Mouse (Mus musculus) intestine, embryonic 14.5 days (tissue): ENCODE measurements around the gene Rnase11. TPM values are rescaled to one million over a fixed set of nuclear protein-coding genes. Genes with fewer than 3 reads are reported as not detected.

Source experiments
- ATAC-seq: fragments of 200-750 bp; cut with Nextera tagmentation; replicated peaks from 2 replicates; pipeline ENCODE4 v1.8.0; 2017; ENCODE audit warnings: low read depth, moderate number of reproducible peaks, moderate TSS enrichment, moderate library complexity; ENCODE audit not compliant: low FRiP score, low TSS enrichment
- DNase-seq: peaks from one replicate; pipeline ENCODE4 v3.0.0-alpha.2; 2018; ENCODE audit warnings: low spot score
- H3K27ac ChIP-seq: fragments of 300-500 bp; sonication (generic); 2 replicates; pipeline ENCODE4 v1.5.1; 2014; ENCODE audit warnings: low read depth, mild to moderate bottlenecking, control low read depth
- H3K27me3 ChIP-seq: fragments of 300-500 bp; sonication (generic); replicated peaks from 2 replicates; pipeline ENCODE4 v1.6.1; 2014; ENCODE audit warnings: low read length, control low read depth; ENCODE audit not compliant: control insufficient read depth, insufficient read depth
- H3K36me3 ChIP-seq: fragments of 300-500 bp; sonication (generic); 2 replicates; pipeline ENCODE4 v1.6.1; 2014; ENCODE audit warnings: low read length, control low read depth; ENCODE audit not compliant: control insufficient read depth, insufficient read depth
- H3K4me1 ChIP-seq: fragments of 300-500 bp; sonication (generic); replicated peaks from 2 replicates; pipeline ENCODE4 v1.6.1; 2014; ENCODE audit warnings: low read length, control low read depth, mixed read lengths; ENCODE audit not compliant: control insufficient read depth, insufficient read depth
- H3K4me2 ChIP-seq: fragments of 300-500 bp; sonication (generic); 2 replicates; pipeline ENCODE4 v1.6.1; 2014; ENCODE audit warnings: low read length
- H3K4me3 ChIP-seq: fragments of 300-500 bp; sonication (generic); 2 replicates; pipeline ENCODE4 v1.5.1; 2014; ENCODE audit warnings: low read depth, low read length, control low read depth, mixed read lengths
- H3K9ac ChIP-seq: fragments of 300-500 bp; sonication (generic); 2 replicates; pipeline ENCODE4 v1.6.1; 2014; ENCODE audit warnings: mild to moderate bottlenecking, low read length
- H3K9me3 ChIP-seq: fragments of 300-500 bp; sonication (generic); 2 replicates; pipeline ENCODE4 v1.6.1; 2016; ENCODE audit warnings: low read length, control low read depth; ENCODE audit not compliant: control insufficient read depth
- WGBS: fragments of 180-500 bp; shearing (Covaris S2); extraction: QIAGEN DNeasy Blood & Tissue Kit; methylation state at CpG from one replicate; pipeline ENCODE4 v1.1.7; 2014; 5-methylcytosine and 5-hydroxymethylcytosine counted together
- polyA plus RNA-seq: library from polyadenylated mRNA; unstranded; fragments of >200 nt; fragmentation: Nextera tagmentation; extraction: Ambion mirVana; gene quantifications from 2 replicates; pipeline ENCODE4 v1.2.1, GENCODE M21; 2014

The Rnase11 gene
- polyA plus RNA-seq, 1 experiment from 2014 or later, result not detected

DNA sequence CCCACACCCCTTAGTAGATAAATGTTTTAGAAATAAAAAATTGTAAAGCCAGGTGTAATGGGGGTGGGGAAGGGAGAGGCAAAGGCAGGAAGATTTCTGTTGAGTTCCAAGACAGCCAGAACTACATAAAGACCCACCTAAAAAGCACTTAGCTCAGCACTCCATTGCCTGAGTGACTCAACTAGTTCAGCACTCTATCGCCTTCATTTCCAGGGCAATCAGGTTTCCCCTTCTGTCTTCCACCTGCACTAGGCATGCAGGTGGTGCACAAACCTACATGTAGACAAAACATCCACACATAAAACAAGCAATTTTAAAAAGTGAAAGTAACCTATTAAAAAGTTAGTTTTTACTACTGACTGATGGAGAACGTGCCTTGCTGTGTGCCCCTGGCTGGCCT is 35.1 kb upstream of the Rnase11 start:
- Histone ChIP-seq H3K4me2 (no peak overlapping the region), H3K27ac (no peak overlapping the region), H3K4me1 (no peaks in the 10 kb centered on the region; the same call in 1 of the 2 replicates), H3K27me3 (no peaks in the 10 kb centered on the region), H3K4me3 (no peak overlapping the region), H3K9ac (no peak overlapping the region), H3K9me3 (no peaks in the 10 kb centered on the region), H3K36me3 (no peaks in the 10 kb centered on the region)
- ATAC-seq, result no peak
- no peak for DNase-seq
- WGBS, result 66% methylated on average over 2 of the region's 2 CpGs

- no peaks in the 10 kb centered on the region for H3K36me3 ChIP-seq
- WGBS, result 13% methylated on average over 7 of the region's 7 CpGs
- H3K4me3 ChIP-seq, result peak overlapping the region; percentile 55
- no peaks in the 10 kb centered on the region for H3K27me3 ChIP-seq
- peak overlapping the region; percentile 64 for H3K4me2 ChIP-seq
- no peak overlapping the region for H3K27ac ChIP-seq
- ATAC-seq (no peak), DNase-seq (no peak)
- no peaks in the 10 kb centered on the region for H3K9me3 ChIP-seq
- H3K9ac ChIP-seq, result no peak overlapping the region
- no peaks in the 10 kb centered on the region; the same call in 1 of the 2 replicates for H3K4me1 ChIP-seq
Measured at GRCm38 (mm10) chr14:51083805-51084204, 33.8 kb upstream of the Rnase11 start.

DNA sequence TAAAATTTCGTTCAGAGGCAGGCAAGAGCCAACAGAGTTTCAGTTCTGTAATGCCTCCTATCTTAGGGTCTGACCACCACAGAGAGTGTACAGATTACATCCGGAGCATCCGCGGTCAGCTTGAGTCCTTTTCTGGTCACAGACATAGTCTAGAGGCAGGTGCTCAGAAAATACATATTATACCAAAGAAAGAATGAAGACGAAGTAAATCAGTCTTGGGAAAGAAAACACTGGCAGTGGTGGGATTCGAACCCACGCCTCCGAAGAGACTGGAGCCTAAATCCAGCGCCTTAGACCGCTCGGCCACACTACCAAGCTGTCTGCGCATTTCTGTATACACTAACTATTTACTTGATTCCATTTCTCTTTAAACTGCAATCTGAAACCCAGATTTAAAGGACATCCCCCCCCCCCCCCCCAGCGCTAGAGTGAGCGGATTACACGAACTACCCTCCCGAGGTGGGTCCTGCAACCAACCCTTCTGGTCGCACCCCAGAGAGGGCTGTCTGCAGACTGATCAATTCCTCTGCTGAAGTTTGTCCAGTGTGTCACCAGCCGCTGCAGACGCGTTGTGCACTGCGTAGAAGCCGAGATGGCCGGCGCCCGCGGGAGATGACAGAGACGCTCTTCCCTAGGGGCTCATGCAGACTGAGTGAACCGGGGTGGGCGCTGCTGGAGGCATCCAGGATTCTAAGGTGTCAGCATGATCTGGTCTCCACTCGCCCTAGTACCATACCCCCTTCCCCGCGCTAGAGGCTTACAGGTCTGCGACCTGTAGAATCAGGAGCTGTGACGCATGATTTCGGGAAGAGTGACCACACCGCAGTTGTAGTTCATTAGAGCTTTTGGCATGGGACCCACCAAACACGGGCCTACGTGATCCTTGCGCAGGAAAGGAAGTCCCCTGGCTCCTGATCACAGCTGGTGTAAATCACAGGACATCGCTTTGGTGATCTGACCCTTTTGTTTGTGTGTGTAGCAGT is 32.9 kb upstream of the Rnase11 start:
- Histone ChIP-seq H3K36me3 (no peaks in the 10 kb centered on the region), H3K4me2 (peak overlapping the region; percentile 64), H3K4me1 (no peaks in the 10 kb centered on the region; the same call in 1 of the 2 replicates), H3K27me3 (no peaks in the 10 kb centered on the region), H3K9me3 (no peaks in the 10 kb centered on the region), H3K4me3 (peak overlapping the region; percentile 55), H3K9ac (peak overlapping the region; percentile 28), H3K27ac (no peak overlapping the region)
- WGBS, result 3% methylated on average over 37 of the region's 40 CpGs
- peak; percentile 80 for DNase-seq
- ATAC-seq, result peak; percentile 67

GRCm38 (mm10) chr14:51081035-51081434 is 31.1 kb upstream of the Rnase11 start:
- H3K9ac ChIP-seq, result no peak overlapping the region
- WGBS, result 82% methylated on average over 2 of the region's 2 CpGs
- no peaks in the 10 kb centered on the region for H3K27me3 ChIP-seq
- no peak overlapping the region for H3K27ac ChIP-seq
- no peak for DNase-seq
- no peak overlapping the region for H3K4me3 ChIP-seq
- no peaks in the 10 kb centered on the region for H3K9me3 ChIP-seq
- H3K4me2 ChIP-seq, result no peak overlapping the region
- H3K4me1 ChIP-seq, result no peaks in the 10 kb centered on the region; the same call in 1 of the 2 replicates
- peak; percentile 36; the same call in 1 of the 2 replicates for ATAC-seq
- no peaks in the 10 kb centered on the region for H3K36me3 ChIP-seq

- H3K27ac ChIP-seq, result no peak overlapping the region
- no peaks in the 10 kb centered on the region; the same call in 1 of the 2 replicates for H3K4me1 ChIP-seq
- ATAC-seq (no peak), DNase-seq (no peak)
- no peak overlapping the region for H3K9ac ChIP-seq
- H3K4me3 ChIP-seq, result no peak overlapping the region
- WGBS, result 97% methylated on average over 1 of the region's 1 CpGs
- H3K4me2 ChIP-seq, result no peak overlapping the region
- no peaks in the 10 kb centered on the region for H3K27me3 ChIP-seq
- H3K9me3 ChIP-seq, result no peaks in the 10 kb centered on the region
- H3K36me3 ChIP-seq, result no peaks in the 10 kb centered on the region
Measured at GRCm38 (mm10) chr14:51079180-51079579, 29.2 kb upstream of the Rnase11 start.

DNA sequence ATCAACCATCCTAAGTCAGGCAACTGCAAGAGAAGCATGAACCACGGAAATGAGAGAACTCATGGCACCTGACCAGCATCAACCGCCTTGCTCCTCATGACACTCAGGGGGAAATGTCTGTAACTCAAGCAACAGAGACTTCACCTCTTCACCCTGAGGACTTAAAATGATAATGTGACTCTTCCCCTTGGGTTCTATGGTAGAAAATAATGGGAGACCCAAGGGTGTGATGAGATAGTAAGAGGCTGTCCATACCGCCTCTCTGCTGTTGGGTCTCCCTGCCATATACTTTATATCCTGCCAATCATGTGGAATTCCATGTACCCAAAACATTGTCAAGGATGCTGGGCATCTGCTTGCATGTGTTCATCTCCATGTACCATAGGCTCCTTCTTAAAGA is 24.4 kb upstream of the Rnase11 start, which contains the start of gene Olfr750:
TSS of gene Olfr750 (minus strand) at position 101 of the 400 bp plus-strand sequence.
- Histone ChIP-seq H3K4me1 (no peaks in the 10 kb centered on the region), H3K27ac (no peak within 1 kb of the TSS), H3K27me3 (no peaks in the 10 kb centered on the region), H3K4me2 (no peak within 1 kb of the TSS), H3K9ac (no peak within 1 kb of the TSS), H3K9me3 (no peaks in the 10 kb centered on the region), H3K4me3 (no peak within 1 kb of the TSS), H3K36me3 (no peaks in the 10 kb centered on the region)
- 86% methylated on average over 3 of the region's 3 CpGs for WGBS
- ATAC-seq, result no peak
- DNase-seq, result no peak

DNA sequence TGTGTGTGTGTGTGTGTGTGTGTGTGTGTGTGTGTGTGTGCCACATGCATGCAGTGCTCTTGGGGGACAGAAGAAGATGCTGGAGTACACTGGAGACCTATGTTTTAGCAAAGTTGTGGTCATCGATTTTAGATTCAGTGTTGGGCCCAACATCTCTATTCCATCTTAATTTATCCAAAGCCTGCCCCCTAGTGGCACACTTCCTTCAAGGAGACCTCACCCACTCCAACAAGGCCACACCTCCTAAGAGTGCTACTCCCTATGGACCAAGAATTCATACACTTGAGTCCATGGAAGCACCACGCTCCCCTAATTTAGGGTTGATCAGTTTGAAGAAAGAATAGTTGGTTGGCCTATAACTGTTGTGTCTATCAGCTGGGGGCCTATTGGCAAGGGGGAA is 19.7 kb upstream of the Rnase11 start:
- 90% methylated on average over 2 of the region's 2 CpGs for WGBS

DNA sequence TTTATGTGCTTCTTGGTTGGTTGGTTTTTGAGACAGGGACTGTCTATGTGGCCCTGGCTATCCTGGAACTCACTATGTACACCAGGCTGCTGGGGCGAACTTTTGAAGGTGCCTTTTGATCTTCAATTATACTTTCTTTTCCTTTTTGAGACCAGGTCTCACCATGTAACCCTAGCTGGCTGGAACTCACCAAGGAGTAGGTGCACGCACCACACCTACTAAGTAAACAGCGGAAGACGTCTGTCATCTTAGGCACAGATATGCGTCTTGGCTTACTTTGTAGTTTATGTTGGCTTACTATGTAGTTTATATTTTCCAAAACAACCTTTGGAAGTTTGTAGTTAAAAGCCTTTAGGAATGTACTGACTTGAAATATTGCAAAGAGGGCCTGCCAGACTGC is 19.0 kb upstream of the Rnase11 start:
- ATAC-seq, result no peak
- no peak overlapping the region for H3K4me2 ChIP-seq
- 57% methylated on average over 5 of the region's 5 CpGs for WGBS
- no peak overlapping the region for H3K9ac ChIP-seq
- no peak for DNase-seq
- no peaks in the 10 kb centered on the region for H3K9me3 ChIP-seq
- no peak overlapping the region for H3K4me3 ChIP-seq
- H3K4me1 ChIP-seq, result 0 out of 2 replicates have a peak, but pooled peaks cover 5% of the 10 kb centered on the region
- no peak overlapping the region for H3K27ac ChIP-seq
- no peaks in the 10 kb centered on the region for H3K36me3 ChIP-seq
- H3K27me3 ChIP-seq, result no peaks in the 10 kb centered on the region

More for the DNA sequence above, 19.7 kb upstream of the Rnase11 start:
- no peak overlapping the region for H3K27ac ChIP-seq
- DNase-seq (no peak), ATAC-seq (no peak)
- no peak overlapping the region for H3K4me3 ChIP-seq
- H3K4me1 ChIP-seq, result 0 out of 2 replicates have a peak, but pooled peaks cover 5% of the 10 kb centered on the region
- no peaks in the 10 kb centered on the region for H3K27me3 ChIP-seq
- H3K36me3 ChIP-seq, result no peaks in the 10 kb centered on the region
- H3K9me3 ChIP-seq, result no peaks in the 10 kb centered on the region
- H3K9ac ChIP-seq, result no peak overlapping the region
- H3K4me2 ChIP-seq, result no peak overlapping the region
